16 mouse cellular contexts compared by ENCODE assay signal in genomic region chr1:159198603-159199002, GRCm38 (mm10).
"Had no signal": no experiment of that assay in that cellular context is flagged by ENCODE, and none has a peak within 500 bp of the region (broad histone marks: within the 10 kb centered on the region; RNA-seq: fewer than 3 reads in every experiment).

No protein-coding gene starts in this region.

- H3K4me3 ChIP-seq: liver, embryonic 13.5 days; megakaryocyte, embryonic 14.5 days; stomach, embryonic 15.5 days had no signal

- H3K36me3 ChIP-seq: liver, embryonic 13.5 days; stomach, embryonic 15.5 days had no signal

- H3K9me3 ChIP-seq: liver, embryonic 13.5 days; stomach, embryonic 15.5 days had no signal

- H3K4me2 ChIP-seq: liver, embryonic 13.5 days; midbrain, embryonic 11.5 days; stomach, embryonic 15.5 days had no signal

- H3K4me1 ChIP-seq: liver, embryonic 13.5 days; megakaryocyte, embryonic 14.5 days; stomach, embryonic 15.5 days had no signal

- H3K9ac ChIP-seq: liver, embryonic 13.5 days; stomach, embryonic 15.5 days had no signal

- DNase-seq: kidney, adult 18-20 months; kidney, adult 9 months; kidney, postnatal 14 days; kidney, postnatal 4 days; liver, embryonic 13.5 days; lung, adult 2 months; lung, postnatal 36 days; midbrain, embryonic 14.5 days; right cerebral cortex, adult 18-20 months; right cerebral cortex, postnatal 14 days; spleen, adult 18-20 months; thymus, adult 2 months; thymus, postnatal 14 days had no signal

- H3K27me3 ChIP-seq: liver, embryonic 13.5 days; megakaryocyte, embryonic 14.5 days; stomach, embryonic 15.5 days had no signal

- H3K27ac ChIP-seq: liver, embryonic 13.5 days; stomach, embryonic 15.5 days had no signal
